Mouse (Mus musculus): ENCODE measurements around the gene Kmo. TPM values are rescaled to one million over a fixed set of nuclear protein-coding genes. Genes with fewer than 3 reads are reported as not detected.

Kmo gene
- 0.21 and 0.36 TPM in 2 replicates for polyA plus RNA-seq (2012; rRNA removed)
- polyA plus RNA-seq (2014; fragmentation: Nextera tagmentation; extraction: Ambion mirVana): 0.22 and 0.55 TPM in 2 replicates

DNA sequence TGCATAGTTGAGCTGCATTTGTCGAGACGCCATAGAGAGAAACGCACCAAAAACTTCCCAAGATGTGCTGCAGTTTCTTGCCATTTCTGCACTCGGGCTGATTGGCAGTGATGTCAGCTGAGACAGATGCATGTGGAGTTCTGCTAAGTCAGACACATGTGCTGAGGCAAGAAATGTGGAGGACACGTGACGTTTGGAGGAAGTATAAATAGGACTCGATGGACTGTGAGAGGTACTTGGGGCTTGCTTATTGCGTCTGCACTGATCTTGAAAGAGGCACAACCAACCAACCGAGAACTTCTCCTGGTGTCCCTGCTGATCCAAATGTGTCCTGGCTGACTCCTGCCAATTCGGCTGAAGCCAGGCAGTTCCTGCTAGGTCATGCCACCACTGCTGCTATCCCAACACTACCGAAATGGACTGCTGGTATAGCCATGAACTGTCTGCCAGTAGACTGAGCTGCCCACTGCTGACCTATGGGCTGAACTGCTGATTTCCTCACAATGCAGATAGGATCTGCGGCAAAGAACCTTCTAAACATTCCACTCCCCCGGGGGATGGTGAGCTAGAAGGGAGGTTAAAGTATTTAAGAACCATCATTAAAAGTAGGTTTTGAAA lies at the start of gene Kmo:
Gene Kmo (plus strand): TSS at position 568 of the 618 bp plus-strand sequence.
- Histone ChIP-seq H3K27me3 (ENCODE audit: control insufficient read depth, insufficient read depth, low read length) (no peaks in the 10 kb centered on the region), H3K27ac (replicated peaks; ENCODE audit: low read depth, low read length) (no peak within 1 kb of the TSS), H3K9ac (ENCODE audit: low read depth, low read length, severe bottlenecking) (no peak within 1 kb of the TSS), H3K4me2 (replicated peaks; ENCODE audit: low read depth, low read length, severe bottlenecking) (no peak within 1 kb of the TSS), H3K4me1 (ENCODE audit: control insufficient read depth, insufficient read depth, low read length) (peaks cover 6% of the 10 kb centered on the region), H3K36me3 (ENCODE audit: control insufficient read depth, insufficient read depth, low read length) (peaks cover 39% of the 10 kb centered on the region), H3K9me3 (ENCODE audit: control insufficient read depth, low read length) (no peaks in the 10 kb centered on the region), H3K4me3 (replicated peaks; ENCODE audit: low read length) (no peak within 1 kb of the TSS)
- no peak for TF ChIP-seq POLR2A (IDR thresholded peaks at IDR 0.05; ENCODE audit: borderline replicate concordance, extremely low read depth, insufficient read depth, insufficient read length)
- WGBS: 93% methylated on average over 13 of the region's 13 CpGs
- DNase-seq (ENCODE audit: low spot score) (no peak), ATAC-seq (ENCODE audit: low FRiP score, low read depth) (no peak)

DNA sequence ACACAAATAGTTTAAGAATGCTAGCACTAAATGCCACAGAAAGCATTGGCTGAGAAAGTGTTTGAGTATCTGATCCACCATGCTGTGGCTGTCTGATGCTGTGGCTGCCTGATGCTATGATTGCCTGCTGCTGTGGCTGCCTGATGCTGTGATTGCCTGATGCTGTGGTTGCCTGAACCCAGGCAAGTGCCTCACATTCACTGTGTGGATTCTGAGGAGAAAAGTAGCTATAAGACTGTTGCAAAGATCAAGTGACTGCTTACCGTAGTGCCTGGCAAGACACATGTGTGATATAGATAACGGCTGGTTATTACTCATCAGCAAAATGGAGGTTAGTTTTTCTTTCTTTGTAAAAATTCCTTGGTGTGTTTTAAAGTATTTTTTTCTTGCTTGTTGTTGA lies 46.1 kb upstream of the Kmo start:
- no peaks in the 10 kb centered on the region for H3K27me3 ChIP-seq (ENCODE audit: control insufficient read depth, insufficient read depth, low read length)
- H3K27ac ChIP-seq (replicated peaks; ENCODE audit: low read depth, low read length): no peak overlapping the region
- no peak overlapping the region for H3K4me2 ChIP-seq (replicated peaks; ENCODE audit: low read depth, low read length, severe bottlenecking)
- no peaks in the 10 kb centered on the region for H3K4me1 ChIP-seq (ENCODE audit: control insufficient read depth, insufficient read depth, low read length)
- no peak for TF ChIP-seq POLR2A (IDR thresholded peaks at IDR 0.05; ENCODE audit: borderline replicate concordance, extremely low read depth, insufficient read depth, insufficient read length)
- H3K9ac ChIP-seq (ENCODE audit: low read depth, low read length, severe bottlenecking): no peak overlapping the region
- DNase-seq (ENCODE audit: low spot score) (no peak), ATAC-seq (ENCODE audit: low FRiP score, low read depth) (no peak)
- H3K9me3 ChIP-seq (ENCODE audit: control insufficient read depth, low read length): no peaks in the 10 kb centered on the region
- WGBS: 88% methylated on average over 2 of the region's 2 CpGs
- H3K4me3 ChIP-seq (replicated peaks; ENCODE audit: low read length): no peak overlapping the region
- no peaks in the 10 kb centered on the region for H3K36me3 ChIP-seq (ENCODE audit: control insufficient read depth, insufficient read depth, low read length)

DNA sequence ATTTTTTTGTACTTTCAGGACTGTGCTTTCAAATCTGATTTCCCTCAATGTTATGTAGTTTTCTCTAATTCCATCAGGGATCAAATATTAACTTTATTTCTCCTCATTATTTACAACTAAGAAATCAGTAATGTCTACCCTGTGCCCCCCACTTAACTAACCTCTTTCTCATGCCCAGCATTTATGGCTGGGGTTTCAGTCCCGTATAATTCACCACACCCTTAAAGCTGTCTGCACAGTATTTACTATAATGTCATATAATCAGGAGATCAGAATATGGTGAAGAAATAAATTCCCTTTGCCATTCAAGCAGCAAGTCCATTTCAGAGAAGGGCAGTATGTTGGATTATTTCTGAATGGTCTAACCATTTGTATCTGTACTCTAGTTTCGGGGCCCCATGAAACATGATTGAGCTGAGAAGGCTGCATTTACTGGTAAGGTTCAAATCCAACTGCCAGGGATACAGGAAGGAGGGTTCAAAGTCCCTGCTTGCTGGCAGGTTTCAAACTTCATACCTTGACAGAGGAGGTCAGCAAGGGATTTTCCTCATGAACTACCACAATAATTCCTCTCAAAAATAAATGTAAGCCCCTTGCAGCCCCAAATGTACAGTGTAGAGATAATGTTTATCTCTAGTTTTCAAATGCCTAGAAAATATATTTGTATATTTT lies 41.6 kb upstream of the Kmo start:
- no peak overlapping the region for H3K4me2 ChIP-seq (replicated peaks; ENCODE audit: low read depth, low read length, severe bottlenecking)
- H3K36me3 ChIP-seq (ENCODE audit: control insufficient read depth, insufficient read depth, low read length): no peaks in the 10 kb centered on the region
- H3K27ac ChIP-seq (replicated peaks; ENCODE audit: low read depth, low read length): no peak overlapping the region
- H3K9me3 ChIP-seq (ENCODE audit: control insufficient read depth, low read length): no peaks in the 10 kb centered on the region
- H3K4me1 ChIP-seq (ENCODE audit: control insufficient read depth, insufficient read depth, low read length): no peaks in the 10 kb centered on the region
- H3K4me3 ChIP-seq (replicated peaks; ENCODE audit: low read length): no peak overlapping the region
- no peaks in the 10 kb centered on the region for H3K27me3 ChIP-seq (ENCODE audit: control insufficient read depth, insufficient read depth, low read length)
- DNase-seq (ENCODE audit: low spot score) (no peak), ATAC-seq (ENCODE audit: low FRiP score, low read depth) (no peak)
- 73% methylated on average over 2 of the region's 2 CpGs for WGBS
- H3K9ac ChIP-seq (ENCODE audit: low read depth, low read length, severe bottlenecking): no peak overlapping the region
- TF ChIP-seq POLR2A (IDR thresholded peaks at IDR 0.05; ENCODE audit: borderline replicate concordance, extremely low read depth, insufficient read depth, insufficient read length): no peak

DNA sequence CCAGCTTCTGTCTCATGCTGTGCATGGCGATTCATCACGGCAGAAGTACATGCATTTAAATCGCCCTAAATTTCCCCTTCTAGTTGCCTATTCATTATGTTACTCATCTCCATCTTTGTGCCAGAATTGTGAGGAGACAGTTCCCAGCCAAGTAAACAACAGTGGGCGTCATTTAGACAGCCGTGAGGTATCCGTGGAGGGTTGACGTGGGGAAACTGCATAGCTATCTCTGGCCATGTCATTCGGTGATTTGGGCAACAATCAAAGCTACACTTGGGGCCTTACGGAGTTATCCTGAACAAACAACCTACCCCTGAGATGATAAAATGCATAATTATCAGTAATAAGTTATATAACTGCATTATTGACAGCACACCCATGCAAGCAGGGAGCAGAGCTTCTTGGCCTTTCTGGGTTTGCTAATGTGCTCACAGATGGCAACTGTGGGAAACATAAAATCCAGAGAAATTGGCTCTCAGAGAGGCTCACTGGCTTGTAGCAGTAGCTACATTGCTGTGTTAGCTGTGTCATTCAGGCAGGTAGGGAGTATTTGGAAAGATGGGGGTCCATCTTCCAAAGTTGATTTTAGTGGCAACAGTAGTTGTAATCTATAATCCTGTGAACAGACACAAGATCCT lies 40.5 kb upstream of the Kmo start:
- no peak for ATAC-seq (ENCODE audit: low FRiP score, low read depth)
- H3K9me3 ChIP-seq (ENCODE audit: control insufficient read depth, low read length): no peaks in the 10 kb centered on the region

DNA sequence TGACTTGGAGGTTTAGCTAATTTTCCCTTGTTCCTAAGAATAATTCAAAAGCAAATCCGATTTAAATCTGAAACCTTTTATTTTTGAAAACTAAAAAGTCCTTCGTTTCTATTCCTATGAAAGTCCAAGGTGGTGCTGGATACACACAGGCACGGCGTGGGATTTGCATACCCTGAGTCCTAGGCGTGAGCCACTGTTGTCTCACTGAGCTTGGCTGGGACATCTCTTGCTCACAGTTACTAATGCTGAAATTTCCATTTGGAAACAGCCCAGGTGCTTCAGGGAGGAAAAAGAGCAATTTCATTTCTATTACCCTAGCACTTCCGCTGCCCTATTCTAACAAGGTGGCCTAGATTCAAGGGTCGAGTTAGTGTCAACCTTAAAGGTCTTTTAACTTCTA lies 39.8 kb upstream of the Kmo start:
- Histone ChIP-seq H3K27ac (replicated peaks; ENCODE audit: low read depth, low read length) (no peak overlapping the region), H3K27me3 (ENCODE audit: control insufficient read depth, insufficient read depth, low read length) (no peaks in the 10 kb centered on the region), H3K36me3 (ENCODE audit: control insufficient read depth, insufficient read depth, low read length) (no peaks in the 10 kb centered on the region), H3K4me3 (replicated peaks; ENCODE audit: low read length) (no peak overlapping the region), H3K4me1 (ENCODE audit: control insufficient read depth, insufficient read depth, low read length) (no peaks in the 10 kb centered on the region), H3K9me3 (ENCODE audit: control insufficient read depth, low read length) (no peaks in the 10 kb centered on the region), H3K9ac (ENCODE audit: low read depth, low read length, severe bottlenecking) (no peak overlapping the region), H3K4me2 (replicated peaks; ENCODE audit: low read depth, low read length, severe bottlenecking) (no peak overlapping the region)
- DNase-seq (ENCODE audit: low spot score) (no peak), ATAC-seq (ENCODE audit: low FRiP score, low read depth) (no peak)
- WGBS: 85% methylated on average over 7 of the region's 7 CpGs
- TF ChIP-seq POLR2A (IDR thresholded peaks at IDR 0.05; ENCODE audit: borderline replicate concordance, extremely low read depth, insufficient read depth, insufficient read length): no peak

More for the DNA sequence above, 40.5 kb upstream of the Kmo start:
- no peak overlapping the region for H3K4me3 ChIP-seq (replicated peaks; ENCODE audit: low read length)
- WGBS: 82% methylated on average over 9 of the region's 9 CpGs
- no peak overlapping the region for H3K9ac ChIP-seq (ENCODE audit: low read depth, low read length, severe bottlenecking)
- H3K36me3 ChIP-seq (ENCODE audit: control insufficient read depth, insufficient read depth, low read length): no peaks in the 10 kb centered on the region
- no peak overlapping the region for H3K4me2 ChIP-seq (replicated peaks; ENCODE audit: low read depth, low read length, severe bottlenecking)
- no peak overlapping the region for H3K27ac ChIP-seq (replicated peaks; ENCODE audit: low read depth, low read length)
- DNase-seq (ENCODE audit: low spot score): no peak
- H3K27me3 ChIP-seq (ENCODE audit: control insufficient read depth, insufficient read depth, low read length): no peaks in the 10 kb centered on the region
- TF ChIP-seq POLR2A (IDR thresholded peaks at IDR 0.05; ENCODE audit: borderline replicate concordance, extremely low read depth, insufficient read depth, insufficient read length): no peak
- no peaks in the 10 kb centered on the region for H3K4me1 ChIP-seq (ENCODE audit: control insufficient read depth, insufficient read depth, low read length)
